Mouse (Mus musculus) megakaryocyte, adult 5-6 weeks (primary cell): ENCODE results near the gene Ppfibp1. TPM values are rescaled to one million over a fixed set of nuclear protein-coding genes. Genes with fewer than 3 reads are reported as not detected.

Experiments used
- ATAC-seq: 2 replicates; pipeline ENCODE4 v1.8.0; 2016; ENCODE audit warnings: mild to moderate bottlenecking, inconsistent platforms; ENCODE audit not compliant: poor library complexity, severe bottlenecking
- total RNA-seq, 2 experiments: library from RNA; stranded (forward) in 1 of 2; stranded (reverse) in 1 of 2; fragments of 153-499, 151-499 nt in 1 of 2; fragments of 221-1000, 200-1000 nt in 1 of 2; gene quantifications; 2 replicates each; pipeline versions ENCODE4 v1.2.3 to v1.2.4; 2015 to 2017

Gene Ppfibp1
- total RNA-seq, 2 experiments from 2014 or later: 5.0 to 10.5 TPM

DNA sequence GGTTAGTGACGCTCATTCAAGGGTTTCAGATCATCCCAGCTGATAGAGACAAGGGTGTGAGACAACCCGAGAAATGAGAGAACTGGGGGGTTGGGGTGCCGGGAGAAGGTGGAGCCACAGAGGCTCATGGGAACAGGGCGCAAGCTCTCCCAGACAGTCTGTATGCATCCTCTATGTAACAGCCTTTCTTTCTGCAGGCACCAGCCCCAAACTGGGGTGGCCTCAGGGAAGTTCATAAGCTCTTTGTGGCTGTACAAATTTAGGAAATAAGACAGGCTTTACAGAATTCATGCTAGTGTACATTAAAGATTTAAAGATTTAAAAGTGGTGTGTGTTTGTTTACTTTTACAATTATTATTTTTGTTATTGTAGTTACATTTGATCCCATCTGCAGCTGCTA lies 8.0 kb upstream of the Ppfibp1 start:
- ATAC-seq: no peak

DNA sequence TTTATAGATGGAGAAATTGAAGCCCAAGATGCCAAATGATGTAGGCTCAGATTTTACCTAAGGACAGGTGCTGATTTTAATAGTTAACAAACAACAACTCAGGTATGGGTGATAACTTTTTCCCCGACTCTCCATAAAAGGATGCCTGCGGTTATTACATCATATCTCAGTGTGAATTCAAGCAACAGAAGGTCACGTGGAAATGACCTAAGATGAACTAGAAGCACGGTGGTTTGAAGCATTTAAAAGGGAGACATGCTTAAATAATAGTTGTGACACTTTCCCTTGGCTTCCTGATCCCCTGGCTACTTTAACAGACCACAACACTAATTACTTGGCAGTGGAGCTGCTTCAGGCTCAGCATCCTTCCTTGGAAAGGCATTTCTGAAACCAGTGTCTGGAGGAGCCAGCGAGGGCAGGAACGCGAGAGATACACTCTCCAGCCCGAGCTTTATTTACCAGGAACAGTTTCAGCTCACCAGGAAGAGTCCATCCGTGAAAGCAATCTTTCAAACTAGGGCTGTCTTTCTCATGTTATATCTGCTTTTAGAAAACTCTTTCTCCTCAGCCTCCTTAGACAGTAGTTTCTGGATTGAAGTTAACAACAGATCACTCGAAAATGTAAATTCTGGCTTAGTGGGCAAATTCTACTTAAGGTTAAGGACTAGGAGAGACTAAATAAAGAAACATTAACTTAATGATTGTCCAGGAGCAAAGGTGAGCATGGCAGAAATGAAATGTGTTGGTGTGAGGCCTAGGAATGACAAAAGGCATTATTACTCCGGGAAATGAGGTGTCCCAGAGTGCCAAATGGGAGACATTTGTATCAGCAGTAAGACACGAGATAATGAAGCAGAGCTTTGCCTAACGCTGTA lies 6.2 kb upstream of the Ppfibp1 start:
- no peak for ATAC-seq

DNA sequence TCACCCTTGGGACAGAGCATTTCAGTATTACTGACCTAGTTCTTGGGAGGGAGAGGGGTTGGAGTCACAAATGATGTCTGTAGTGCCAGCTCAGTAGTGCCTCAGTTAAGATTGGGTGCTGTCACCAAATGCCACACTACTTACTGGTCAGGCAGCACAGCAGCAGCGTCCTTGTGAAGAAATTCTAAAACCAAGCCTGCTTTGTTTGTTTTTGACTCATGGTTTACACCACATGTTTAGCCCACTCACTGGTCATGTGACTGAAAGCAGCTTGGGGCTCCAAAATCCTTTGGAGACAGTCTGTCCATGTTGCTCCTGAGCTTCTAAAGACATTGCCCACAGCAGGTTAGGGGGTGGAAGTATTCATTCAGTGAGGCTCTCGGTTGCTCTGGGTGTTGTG lies 4.9 kb upstream of the Ppfibp1 start:
- no peak for ATAC-seq

DNA sequence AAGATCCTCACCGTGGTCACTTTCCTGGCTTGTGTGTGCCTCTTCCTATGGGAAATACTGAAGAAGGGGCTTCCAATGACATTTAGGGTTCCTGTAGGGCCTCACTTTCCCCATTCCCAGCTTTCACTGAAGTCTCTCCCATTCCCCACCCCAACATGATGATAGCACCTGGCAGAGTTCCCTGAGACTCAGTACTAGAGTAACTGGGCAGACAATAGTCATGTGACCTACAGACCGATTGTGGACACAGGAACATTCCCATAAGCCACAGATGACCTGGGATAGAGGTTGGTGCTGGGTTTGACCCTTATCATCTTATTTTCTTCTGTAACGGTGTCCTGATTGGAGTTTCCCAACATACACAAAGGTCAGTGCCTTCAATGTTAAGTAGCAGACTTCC lies 4.1 kb upstream of the Ppfibp1 start:
- no peak for ATAC-seq

DNA sequence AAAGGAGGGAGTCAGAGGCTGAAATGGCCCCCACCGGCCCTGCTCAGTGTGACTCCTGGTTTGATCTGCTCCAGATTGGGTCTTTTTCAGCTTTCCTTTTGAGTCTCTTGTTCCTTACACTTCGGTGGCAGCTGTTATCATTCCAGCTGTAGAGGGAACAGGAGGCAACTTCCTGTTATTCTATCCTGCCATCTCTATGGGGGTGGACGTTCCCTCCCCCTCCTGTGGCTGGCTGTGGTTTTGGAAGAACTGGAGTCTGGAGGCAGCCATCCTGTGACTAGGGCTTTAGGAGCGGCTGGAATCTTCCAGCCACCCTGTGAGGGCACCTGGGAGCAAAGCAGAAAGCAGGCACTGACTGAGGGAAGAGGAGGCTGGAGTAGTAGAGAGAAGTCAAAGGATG lies 3.4 kb upstream of the Ppfibp1 start:
- no peak for ATAC-seq

DNA sequence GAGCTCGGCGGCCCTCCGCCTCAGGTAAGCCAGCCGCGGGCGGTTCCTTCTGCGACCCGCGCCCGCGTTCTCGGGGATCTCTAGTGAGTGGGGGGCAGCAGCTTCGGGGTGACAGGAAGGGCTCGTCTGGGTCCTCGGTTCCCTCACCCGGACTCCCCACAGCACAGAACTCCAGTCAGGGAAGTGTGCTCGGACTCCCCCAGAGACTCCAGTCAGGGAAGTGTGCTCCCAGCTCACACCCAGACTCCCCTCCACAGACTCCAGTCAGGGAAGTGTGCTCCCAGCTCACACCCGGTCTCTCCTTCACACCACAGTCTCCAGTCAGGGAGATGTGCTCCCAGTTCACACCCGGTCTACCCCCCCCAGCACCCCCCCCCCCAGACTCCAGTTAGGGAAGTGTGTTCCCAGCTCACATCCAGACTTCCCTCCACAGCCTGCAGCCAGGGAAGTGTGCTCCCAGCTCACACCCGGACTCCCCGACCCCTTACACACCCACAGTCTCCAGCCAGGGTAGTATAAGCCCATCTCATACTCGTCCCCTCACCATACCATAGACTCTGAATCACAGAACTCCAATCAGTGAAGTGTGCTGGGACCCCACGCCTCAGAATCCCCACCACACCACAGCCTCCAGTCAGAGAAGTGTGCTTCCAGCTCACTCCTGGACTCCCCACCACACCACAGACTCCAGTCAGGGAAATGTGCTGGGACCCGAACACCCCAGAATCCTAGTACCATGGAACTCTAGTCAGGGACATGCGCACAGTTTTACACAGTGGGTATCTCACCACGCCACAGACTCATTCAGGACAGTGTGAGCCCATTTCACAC lies 588 bp downstream of the Ppfibp1 start:
- ATAC-seq: peak; percentile 39

DNA sequence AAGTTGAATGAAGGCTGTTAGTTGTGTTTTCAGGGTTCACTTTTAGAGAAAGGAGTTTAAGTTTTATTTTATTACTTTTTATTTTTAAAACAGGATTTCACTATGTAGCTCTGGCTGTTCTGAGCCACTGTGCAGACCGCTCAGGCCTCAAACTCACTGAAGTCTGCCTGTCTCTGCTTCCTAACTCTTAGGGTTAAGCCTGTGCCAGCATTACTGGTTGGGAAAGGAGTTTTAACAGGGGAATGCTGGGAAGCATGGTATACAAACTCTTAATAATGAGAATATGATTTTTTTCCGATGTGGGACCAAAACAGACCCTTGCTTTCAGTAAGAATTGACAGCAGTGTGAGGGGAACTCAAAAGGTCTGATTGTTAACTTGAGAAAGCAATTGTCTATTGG lies 1.9 kb downstream of the Ppfibp1 start:
- no peak for ATAC-seq

DNA sequence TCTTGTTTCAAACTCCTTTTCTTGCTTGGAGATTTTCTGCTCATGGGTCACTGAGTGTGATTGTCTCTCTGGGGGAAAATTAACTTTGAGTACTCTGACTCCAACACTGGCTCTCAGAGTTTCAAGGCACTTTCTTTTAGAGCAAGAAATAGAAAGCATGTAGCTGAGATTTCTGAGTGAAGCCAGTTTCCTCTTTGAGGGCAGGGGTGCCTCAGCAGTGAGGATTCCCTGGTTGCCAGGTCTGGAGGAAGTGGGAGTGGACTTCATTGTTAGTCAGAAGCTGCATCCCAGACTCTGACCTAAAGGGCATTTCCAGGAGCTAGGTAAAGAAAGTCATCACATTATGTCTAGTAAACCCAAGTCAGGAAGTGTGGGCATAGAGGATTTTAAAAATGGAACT lies 2.3 kb downstream of the Ppfibp1 start:
- ATAC-seq: no peak

DNA sequence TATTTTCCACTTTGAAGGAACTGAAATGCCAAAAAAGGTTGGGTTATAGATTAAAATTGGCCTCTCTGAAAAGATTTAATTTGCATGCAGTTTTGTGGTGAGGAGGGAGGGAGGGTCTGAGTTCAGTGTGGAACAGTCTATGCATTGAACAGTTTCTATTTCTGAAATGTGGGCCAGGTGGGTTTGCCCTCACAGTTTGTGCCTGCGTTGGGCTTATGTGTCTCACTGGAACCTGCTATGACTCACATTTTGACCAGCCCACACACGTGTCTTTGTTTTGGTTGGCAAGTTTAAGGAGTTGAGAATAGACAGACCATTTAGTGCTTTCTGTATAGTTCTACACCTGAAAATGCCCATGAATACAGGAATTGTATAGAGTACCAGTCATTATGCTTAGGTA lies 5.6 kb downstream of the Ppfibp1 start:
- no peak for ATAC-seq

DNA sequence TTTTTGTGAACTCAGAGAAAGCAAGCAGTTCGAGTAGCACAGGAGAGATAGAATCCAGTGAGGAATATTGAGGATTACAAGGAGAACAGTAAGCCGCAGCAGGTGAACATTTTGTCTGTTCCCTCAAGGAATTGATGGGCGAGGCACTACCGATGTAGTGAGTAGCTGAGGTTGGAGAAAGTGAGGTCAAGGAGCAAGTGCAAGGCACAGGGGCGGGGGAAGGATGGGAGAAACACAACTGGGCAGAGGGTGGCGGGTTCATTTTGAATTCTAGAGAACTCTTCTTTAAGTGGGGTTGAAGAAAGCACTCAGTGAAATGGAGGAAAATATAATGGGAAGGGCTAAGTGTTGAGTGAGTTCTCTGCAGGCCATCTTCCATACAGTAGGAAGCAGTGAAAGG lies 10.4 kb downstream of the Ppfibp1 start:
- ATAC-seq: no peak

DNA sequence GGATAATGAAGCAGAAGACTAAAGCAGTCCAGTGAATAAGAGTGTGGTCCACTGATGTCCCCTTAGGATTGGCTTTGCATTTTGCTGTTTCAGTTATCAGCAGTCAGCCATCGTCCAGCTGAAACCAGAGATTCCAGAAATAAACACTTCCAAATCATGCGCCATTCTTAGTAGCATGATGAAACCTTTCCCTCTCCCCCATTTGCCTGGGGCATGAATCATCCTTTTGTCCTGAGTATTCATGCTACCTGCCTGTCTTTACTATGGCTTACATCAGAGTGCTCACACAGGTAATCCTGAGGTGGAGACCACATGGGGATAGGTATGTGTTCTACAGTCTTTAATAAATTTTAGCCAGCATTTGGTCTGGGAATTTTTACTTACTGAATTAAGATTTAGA lies 11.4 kb downstream of the Ppfibp1 start:
- ATAC-seq: no peak

DNA sequence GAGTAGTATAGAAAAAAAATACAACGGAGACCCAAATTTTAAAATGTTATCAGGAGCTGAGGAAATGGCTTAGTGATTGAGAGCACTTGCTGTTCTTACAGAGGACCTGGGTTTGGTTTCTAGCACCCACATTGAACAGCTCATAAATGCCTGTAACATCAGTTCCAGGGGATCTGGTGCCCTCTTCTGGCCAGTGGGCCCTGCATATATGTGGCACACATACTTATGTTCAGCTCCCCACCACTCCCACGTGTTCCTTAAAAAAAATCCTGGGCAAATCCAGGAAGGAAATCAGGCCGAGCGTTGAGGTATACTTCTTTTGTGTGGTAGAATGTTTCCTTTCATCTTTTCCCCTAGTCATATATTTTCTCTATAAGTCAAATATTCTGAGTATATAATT lies 13.6 kb downstream of the Ppfibp1 start:
- ATAC-seq: no peak

DNA sequence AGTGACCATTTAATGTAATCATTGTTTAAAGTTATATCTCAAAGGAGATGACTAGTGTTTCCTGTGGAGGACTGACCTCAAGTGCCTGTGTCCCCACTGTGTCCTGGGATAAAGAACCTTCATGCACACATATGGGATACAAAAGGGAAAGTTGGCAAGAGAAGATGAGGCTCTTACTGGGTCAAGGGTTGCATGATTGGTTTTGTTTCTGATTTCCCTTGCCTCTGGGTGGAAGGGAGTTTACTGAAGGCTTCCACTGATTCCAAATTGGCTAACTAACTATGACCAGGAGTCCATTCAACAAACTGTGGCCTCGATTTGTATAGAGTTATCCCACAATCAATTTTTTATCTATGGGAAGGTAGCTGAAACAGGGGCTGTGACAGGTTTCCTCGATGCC lies 15.3 kb downstream of the Ppfibp1 start:
- no peak for ATAC-seq

DNA sequence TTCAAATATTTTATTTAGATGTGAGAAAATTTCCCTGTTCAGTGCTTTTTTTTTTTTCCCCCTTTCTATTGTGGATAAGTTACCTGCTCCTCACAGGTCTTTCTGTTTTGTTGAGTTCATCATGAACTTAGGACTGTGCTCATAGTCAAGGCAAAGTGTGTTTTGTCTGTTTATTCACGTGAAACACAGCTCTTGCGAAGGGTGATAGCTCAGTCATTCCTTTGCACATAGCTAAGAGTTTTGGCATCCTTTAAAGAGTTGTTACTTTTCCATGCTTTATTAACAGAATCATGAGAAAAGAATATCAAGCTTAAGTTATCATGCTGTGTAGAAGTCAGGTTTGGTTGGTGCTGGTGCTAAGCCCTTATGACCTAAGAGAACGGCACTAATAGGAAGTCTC lies 16.4 kb downstream of the Ppfibp1 start:
- no peak for ATAC-seq

DNA sequence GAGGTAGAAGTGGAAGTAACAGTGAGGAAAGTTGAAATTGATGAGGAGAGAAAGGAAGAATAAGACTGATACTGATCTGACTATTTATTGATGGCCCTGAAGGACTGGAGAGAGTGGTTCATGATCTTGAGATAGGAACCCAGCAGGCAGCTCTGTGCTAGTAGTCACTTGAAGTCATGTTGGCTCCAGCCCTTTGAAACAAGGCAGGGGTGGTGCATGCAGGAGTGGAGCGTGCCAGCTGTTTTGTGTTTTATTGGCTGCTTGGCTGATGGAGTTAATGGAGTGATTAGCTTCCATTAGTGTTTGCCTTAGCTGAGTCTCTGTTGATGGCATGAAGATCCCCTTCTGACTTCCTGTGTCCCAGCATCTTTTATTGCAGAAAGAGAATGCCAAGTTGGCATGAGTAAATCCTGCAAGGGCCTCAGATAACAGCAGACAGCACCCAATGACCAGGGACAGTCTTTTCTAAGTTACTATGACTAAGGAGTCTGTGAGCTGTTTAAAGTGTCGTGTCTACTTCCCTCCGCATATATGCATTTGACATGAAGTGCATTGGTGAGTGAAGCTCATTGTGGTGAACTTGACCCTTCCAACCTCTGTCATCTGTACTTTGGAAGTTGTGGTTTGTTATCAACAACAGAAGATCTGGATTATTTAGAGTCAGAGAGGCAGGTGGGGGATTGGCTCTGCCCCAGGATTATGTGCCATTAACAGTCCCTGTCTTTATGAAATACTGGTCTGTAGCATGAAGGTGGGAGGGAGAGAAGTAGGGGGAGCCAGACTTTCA lies 17.9 kb downstream of the Ppfibp1 start:
- no peak for ATAC-seq

DNA sequence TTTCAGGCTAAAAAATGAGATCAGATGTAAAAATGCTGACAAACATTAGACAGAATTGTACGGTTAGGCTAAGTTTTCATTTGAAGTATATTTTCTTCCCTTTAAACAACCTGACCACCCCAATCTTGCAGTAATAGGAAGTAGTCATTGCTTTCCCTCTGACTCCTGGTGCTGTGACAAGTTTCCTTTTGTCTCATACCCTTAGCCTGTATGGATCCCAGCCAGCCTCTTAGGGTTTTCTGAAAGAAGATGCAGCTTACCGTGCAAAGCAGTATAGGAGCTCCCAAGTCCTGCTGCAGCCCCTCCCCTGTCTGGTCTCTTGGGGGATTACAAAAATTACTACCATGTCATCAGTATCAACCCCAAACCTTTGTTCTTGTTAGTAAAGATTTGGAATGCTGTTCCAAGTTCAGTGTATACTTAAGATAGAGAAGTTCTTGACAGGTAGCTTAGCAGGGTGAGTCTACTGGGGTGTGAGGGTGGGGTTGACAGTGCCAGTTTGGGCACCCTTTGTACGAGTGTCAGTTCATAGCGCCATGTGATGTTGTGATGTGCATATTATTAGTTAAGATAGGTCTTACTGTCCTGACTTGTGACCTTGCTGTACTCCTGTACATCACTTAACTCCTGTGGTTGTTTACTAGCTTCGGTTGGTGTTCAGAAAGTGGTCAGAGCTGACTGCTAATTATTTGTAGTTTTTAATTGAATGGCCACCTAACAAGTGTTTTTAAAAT lies 18.9 kb downstream of the Ppfibp1 start:
- ATAC-seq: no peak

DNA sequence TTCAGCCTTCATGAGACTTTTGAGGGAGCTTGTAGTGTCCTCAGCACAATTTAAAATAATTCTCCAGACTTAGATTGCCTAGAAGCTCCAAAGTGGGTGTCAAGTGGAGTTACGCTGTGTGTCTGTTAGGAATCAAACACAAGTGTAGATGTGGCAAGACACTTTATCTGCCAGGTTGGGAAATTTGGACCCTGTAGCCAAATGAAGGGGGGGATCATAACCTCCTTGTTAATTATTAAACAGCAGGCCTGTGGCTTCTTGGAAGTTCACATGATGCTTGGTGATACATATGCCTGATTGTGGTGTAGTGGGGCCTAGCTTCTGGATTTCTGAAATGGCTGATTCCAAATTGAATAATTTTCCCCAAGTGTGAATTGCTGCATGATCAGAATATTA lies 19.5 kb downstream of the Ppfibp1 start:
- ATAC-seq: no peak

DNA sequence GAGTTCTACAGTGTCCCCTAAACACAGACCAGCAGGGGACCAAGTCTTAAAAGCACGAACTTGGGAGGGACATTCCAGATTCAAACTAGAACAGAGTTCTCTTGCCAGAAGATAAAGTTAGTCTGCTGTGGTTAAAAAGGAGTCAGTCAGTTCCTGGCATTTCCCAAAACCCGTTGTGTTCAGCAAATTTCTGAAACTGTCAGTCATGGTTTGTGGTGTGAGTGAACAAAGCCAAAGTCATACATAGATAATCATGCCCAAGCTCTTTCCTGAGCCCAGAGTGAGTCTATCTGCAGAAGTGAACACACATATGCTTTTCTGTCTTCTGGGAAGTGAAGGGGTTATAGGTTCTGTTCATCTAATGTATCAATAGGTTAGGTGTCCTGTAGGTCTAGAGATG lies 20.5 kb downstream of the Ppfibp1 start:
- no peak for ATAC-seq

DNA sequence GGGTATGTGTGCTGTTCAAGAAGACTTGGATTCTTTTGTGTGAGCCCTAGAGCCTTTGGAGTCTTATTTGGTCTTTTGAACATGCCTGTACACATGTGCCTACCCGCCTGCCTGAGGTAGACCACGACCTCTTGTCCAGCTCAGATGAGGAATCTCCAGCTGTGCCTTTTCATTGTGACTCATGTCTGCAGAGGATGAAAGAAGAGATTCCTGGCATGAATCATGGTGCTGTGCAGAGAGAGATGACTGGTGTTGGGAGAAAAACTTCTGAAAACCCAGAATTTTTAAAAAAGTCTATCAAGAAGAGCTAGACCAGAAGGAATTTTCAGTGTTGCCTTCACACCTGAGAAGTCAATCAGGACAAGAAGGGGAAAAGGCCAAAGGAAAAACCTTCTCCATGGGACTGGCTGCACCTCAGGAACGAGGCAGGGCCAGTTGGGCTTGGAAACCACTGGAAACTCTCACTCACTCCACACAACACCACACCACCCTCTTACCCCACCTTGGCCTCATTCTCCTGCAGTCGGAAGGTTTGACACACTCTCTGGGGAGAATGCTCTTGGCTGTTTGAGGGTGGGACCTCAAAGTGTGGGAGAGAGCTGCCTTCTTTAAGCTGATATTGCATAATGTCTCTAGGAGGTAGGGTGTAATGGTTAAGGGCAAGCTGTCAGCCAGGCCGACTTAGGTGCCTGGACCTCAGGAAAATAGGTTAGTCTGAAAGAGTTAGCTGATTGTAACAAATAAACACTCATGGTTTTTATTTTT lies 21.6 kb downstream of the Ppfibp1 start:
- ATAC-seq: no peak

DNA sequence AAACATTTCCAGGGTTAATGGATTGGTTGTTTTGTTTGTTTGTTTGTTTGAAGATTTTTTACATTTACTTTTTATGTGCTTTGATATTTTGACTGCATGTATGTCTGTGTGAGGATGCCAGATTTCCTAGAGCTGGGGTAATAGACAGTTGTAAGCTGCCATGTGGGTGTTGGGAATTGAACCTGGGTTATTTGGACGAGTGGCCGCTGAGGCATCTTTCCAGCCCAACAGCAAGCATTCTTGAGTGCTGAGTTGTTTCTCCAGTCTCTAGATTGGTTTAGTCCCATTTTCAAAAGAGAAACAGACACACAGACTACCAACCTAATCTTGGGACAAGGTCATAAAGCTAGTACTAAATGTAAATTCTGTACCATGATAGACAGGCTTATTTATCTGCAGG lies 22.5 kb downstream of the Ppfibp1 start:
- ATAC-seq: no peak
